ENCODE assay signal across 17 mouse cellular contexts in the genomic region with DNA sequence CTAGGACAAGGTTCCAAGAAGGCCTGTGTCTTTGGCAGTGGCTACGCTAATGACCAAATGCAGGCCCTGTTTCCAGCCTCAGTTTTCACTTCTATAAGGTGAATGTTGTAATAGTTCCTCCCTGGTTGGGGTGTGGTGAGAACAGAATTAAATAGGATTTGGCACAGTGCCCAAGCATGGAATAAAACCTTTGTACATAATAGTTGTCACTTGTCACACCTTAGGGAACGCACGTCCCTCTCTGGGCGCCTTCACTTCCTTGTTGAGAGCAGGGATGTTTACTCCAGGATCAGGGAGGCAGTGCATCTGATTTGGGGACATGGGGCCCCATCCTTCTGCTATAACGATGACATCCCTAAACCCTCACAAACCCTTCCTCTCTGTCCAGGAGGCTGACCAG. TPM values are rescaled to one million over a fixed set of nuclear protein-coding genes. Genes with fewer than 3 reads are reported as not detected.
"Had no signal": no experiment of that assay in that cellular context is flagged by ENCODE, and none has a peak within 500 bp of the region (broad histone marks: within the 10 kb centered on the region; RNA-seq: fewer than 3 reads in every experiment).

No protein-coding gene starts in this region.

- H3K4me2 ChIP-seq: liver, embryonic 13.5 days; lung, embryonic 15.5 days; midbrain, embryonic 11.5 days; neural tube, embryonic 13.5 days had no signal

- H3K4me1 ChIP-seq: liver, embryonic 13.5 days; lung, embryonic 15.5 days; megakaryocyte, embryonic 14.5 days; neural tube, embryonic 13.5 days had no signal

- H3K36me3 ChIP-seq: liver, embryonic 13.5 days had no signal

- H3K27me3 ChIP-seq: liver, embryonic 13.5 days; lung, embryonic 15.5 days; neural tube, embryonic 13.5 days had no signal

- H3K4me3 ChIP-seq: left cerebral cortex, adult 2 months; liver, embryonic 13.5 days; lung, embryonic 15.5 days; megakaryocyte, embryonic 14.5 days; neural tube, embryonic 13.5 days had no signal

- H3K9me3 ChIP-seq: liver, embryonic 13.5 days; lung, embryonic 15.5 days; megakaryocyte, embryonic 14.5 days; neural tube, embryonic 13.5 days had no signal

- DNase-seq: kidney, adult 11 months; kidney, adult 9 months; kidney, postnatal 10 days; kidney, postnatal 4 days; liver; liver, embryonic 13.5 days; liver, postnatal 0 days; lung, postnatal 14 days; retina, postnatal 1 day; thymus, postnatal 36 days had no signal

- ATAC-seq: liver, postnatal 0 days; midbrain, embryonic 16.5 days had no signal

- H3K9ac ChIP-seq: liver, embryonic 13.5 days; liver, postnatal 0 days; lung, embryonic 15.5 days; neural tube, embryonic 13.5 days had no signal

- H3K27ac ChIP-seq: left cerebral cortex, adult 2 months; liver, embryonic 13.5 days; lung, embryonic 15.5 days; macrophage; neural tube, embryonic 13.5 days had no signal

RNA-seq across cellular contexts. Expression of a gene that starts 16.2 kb away (rescaled TPM):
- polyA plus RNA-seq: macrophage had no signal

RNA-seq across cellular contexts. Expression of a gene that starts 42.2 kb away (rescaled TPM):
- polyA plus RNA-seq: liver, embryonic 13.5 days; liver, postnatal 0 days; macrophage; midbrain, embryonic 11.5 days had no signal
